Mouse (Mus musculus) erythroblast, embryonic 14.5 days (primary cell): Measurements from ENCODE around the gene Neurog1. TPM values are rescaled to one million over a fixed set of nuclear protein-coding genes. Genes with fewer than 3 reads are reported as not detected.

Experiments
- H3K27me3 ChIP-seq: 2 replicates; pipeline ENCODE4 v1.6.1; 2012; ENCODE audit warnings: inconsistent platforms; ENCODE audit not compliant: control insufficient read depth
- H3K36me3 ChIP-seq: 2 replicates; pipeline ENCODE4 v1.6.1; 2012; ENCODE audit warnings: mild to moderate bottlenecking, inconsistent platforms; ENCODE audit not compliant: control insufficient read depth
- H3K4me1 ChIP-seq: 2 replicates; pipeline ENCODE4 v1.6.1; 2012; ENCODE audit warnings: inconsistent platforms; ENCODE audit not compliant: control insufficient read depth
- H3K4me3 ChIP-seq: replicated peaks from 2 replicates; pipeline ENCODE3; 2012; ENCODE audit warnings: moderate library complexity, mild to moderate bottlenecking, inconsistent platforms
- H3K9me3 ChIP-seq: 2 replicates; pipeline ENCODE4 v1.6.1; 2012; ENCODE audit warnings: low read length, inconsistent platforms, mixed read lengths; ENCODE audit not compliant: control insufficient read depth
- GATA1 ChIP-seq: IDR thresholded peaks from 2 replicates; pipeline ENCODE4 v1.6.1; 2012; ENCODE audit warnings: low read length, inconsistent platforms, mixed read lengths
- TAL1 ChIP-seq: IDR thresholded peaks from 3 replicates; pipeline ENCODE4 v1.6.1; 2012; ENCODE audit warnings: low read length, inconsistent platforms, mixed read lengths
- polyA plus RNA-seq: library from polyadenylated mRNA; stranded (reverse); fragments of >175 nt; gene quantifications from 2 replicates; pipeline ENCODE4 v1.2.3, GENCODE M21; 2012

Neurog1 gene
- polyA plus RNA-seq, 1 experiment: not detected

- no peaks in the 10 kb centered on the region for H3K36me3 ChIP-seq
- no peak overlapping the region for H3K4me3 ChIP-seq
- H3K9me3 ChIP-seq: peaks cover 4% of the 10 kb centered on the region
- no peaks in the 10 kb centered on the region for H3K4me1 ChIP-seq
- peaks cover under 1% of the 10 kb centered on the region for H3K27me3 ChIP-seq
- no peak for TF ChIP-seq GATA1
- no peak for TF ChIP-seq TAL1
Observed at GRCm38 (mm10) chr13:56287091-56287490, 35.1 kb upstream of the Neurog1 start.

GRCm38 (mm10) chr13:56283321-56283720, 31.4 kb upstream of the Neurog1 start:
- no peaks in the 10 kb centered on the region; the same call in 1 of the 2 replicates for H3K9me3 ChIP-seq
- TF ChIP-seq GATA1 (no peak), TAL1 (no peak)
- H3K4me3 ChIP-seq: no peak overlapping the region
- no peaks in the 10 kb centered on the region for H3K36me3 ChIP-seq
- H3K27me3 ChIP-seq: no peaks in the 10 kb centered on the region
- H3K4me1 ChIP-seq: no peaks in the 10 kb centered on the region

- TF ChIP-seq TAL1: no peak
- TF ChIP-seq GATA1: no peak
- no peaks in the 10 kb centered on the region for H3K9me3 ChIP-seq
- no peaks in the 10 kb centered on the region for H3K27me3 ChIP-seq
- H3K36me3 ChIP-seq: no peaks in the 10 kb centered on the region
- no peaks in the 10 kb centered on the region for H3K4me1 ChIP-seq
- no peak overlapping the region for H3K4me3 ChIP-seq
Observed at GRCm38 (mm10) chr13:56280356-56280755, 28.4 kb upstream of the Neurog1 start.

GRCm38 (mm10) chr13:56279439-56279838, 27.5 kb upstream of the Neurog1 start:
- TF ChIP-seq GATA1 (0 out of 2 replicates have a peak, but pooled peaks have one; percentile 21), TAL1 (no peak)
- Histone ChIP-seq H3K9me3 (no peaks in the 10 kb centered on the region), H3K27me3 (no peaks in the 10 kb centered on the region), H3K36me3 (no peaks in the 10 kb centered on the region), H3K4me1 (no peaks in the 10 kb centered on the region), H3K4me3 (no peak overlapping the region)

GRCm38 (mm10) chr13:56275171-56275570, 23.2 kb upstream of the Neurog1 start:
- H3K4me1 ChIP-seq: no peaks in the 10 kb centered on the region
- H3K36me3 ChIP-seq: no peaks in the 10 kb centered on the region
- no peaks in the 10 kb centered on the region for H3K9me3 ChIP-seq
- TF ChIP-seq TAL1: no peak
- no peak for TF ChIP-seq GATA1
- no peaks in the 10 kb centered on the region for H3K27me3 ChIP-seq
- no peak overlapping the region for H3K4me3 ChIP-seq

- H3K9me3 ChIP-seq: peaks cover 4% of the 10 kb centered on the region
- no peak overlapping the region for H3K4me3 ChIP-seq
- no peaks in the 10 kb centered on the region for H3K27me3 ChIP-seq
- H3K36me3 ChIP-seq: no peaks in the 10 kb centered on the region
- no peaks in the 10 kb centered on the region for H3K4me1 ChIP-seq
- TF ChIP-seq GATA1 (no peak), TAL1 (no peak)
Observed at GRCm38 (mm10) chr13:56270124-56270523, 18.2 kb upstream of the Neurog1 start.

GRCm38 (mm10) chr13:56267396-56267795, 15.4 kb upstream of the Neurog1 start:
- TF ChIP-seq TAL1 (no peak), GATA1 (no peak)
- peaks cover under 1% of the 10 kb centered on the region; the same call in 1 of the 2 replicates for H3K27me3 ChIP-seq
- H3K9me3 ChIP-seq: peaks cover 4% of the 10 kb centered on the region
- no peak overlapping the region for H3K4me3 ChIP-seq
- no peaks in the 10 kb centered on the region for H3K36me3 ChIP-seq
- H3K4me1 ChIP-seq: no peaks in the 10 kb centered on the region

GRCm38 (mm10) chr13:56266435-56266834, 14.5 kb upstream of the Neurog1 start:
- Histone ChIP-seq H3K4me3 (no peak overlapping the region), H3K9me3 (peaks cover 4% of the 10 kb centered on the region), H3K36me3 (no peaks in the 10 kb centered on the region), H3K27me3 (peaks cover 10% of the 10 kb centered on the region), H3K4me1 (no peaks in the 10 kb centered on the region)
- TF ChIP-seq TAL1: no peak
- TF ChIP-seq GATA1: no peak

- Histone ChIP-seq H3K4me1 (no peaks in the 10 kb centered on the region), H3K9me3 (peaks cover 4% of the 10 kb centered on the region), H3K36me3 (no peaks in the 10 kb centered on the region), H3K27me3 (peaks cover 16% of the 10 kb centered on the region), H3K4me3 (no peak overlapping the region)
- no peak for TF ChIP-seq TAL1
- no peak for TF ChIP-seq GATA1
Observed at GRCm38 (mm10) chr13:56265661-56266060, 13.7 kb upstream of the Neurog1 start.

GRCm38 (mm10) chr13:56262269-56262668, 10.3 kb upstream of the Neurog1 start:
- Histone ChIP-seq H3K4me3 (no peak overlapping the region), H3K36me3 (no peaks in the 10 kb centered on the region), H3K27me3 (peaks cover 50% of the 10 kb centered on the region), H3K4me1 (no peaks in the 10 kb centered on the region), H3K9me3 (peaks cover 4% of the 10 kb centered on the region)
- TF ChIP-seq GATA1 (no peak), TAL1 (no peak)
